Mouse (Mus musculus) left cerebral cortex, postnatal 14 days (tissue): ENCODE measurements around the gene Gm1553. TPM values are rescaled to one million over a fixed set of nuclear protein-coding genes. Genes with fewer than 3 reads are reported as not detected.

Experiments used
- DNase-seq, 2 experiments: peaks; one replicate each; pipeline ENCODE4 v3.0.0; 2021 to 2022; ENCODE audit warnings: low spot score in 2 of 2, mixed read lengths in 1 of 2
- intact Hi-C: fragments of 180-260 bp; cut with DNase I; formaldehyde crosslinking; loops from one replicate; pipeline ENCODE4 v1.15.1; 2025
- long read RNA-seq, 2 experiments: library from polyadenylated mRNA; stranded (forward); transcript quantifications; one replicate each; pipeline ENCODE4 v2.0.0; 2021
- total RNA-seq, 2 experiments: library from RNA; stranded (reverse); gene quantifications; 2 replicates each; pipeline ENCODE4 v1.2.3; 2021

Gene Gm1553
- not detected for total RNA-seq
- long read RNA-seq, experiment 1: 0 reads
- long read RNA-seq, experiment 2: 0 reads

GRCm38 (mm10) chr10:82492518-82492917 lies at the start of gene Gm1553:
Gm1553 (minus strand) TSS chr10:82492618.
- DNase-seq: no peak
- intact Hi-C loops: no loop called here

Other genes with a start within 250 kb of the Gm1553 start
- under 1 TPM in 1 of 2 experiments, not detected in 1; 0.02 TPM for gene 4932415D10Rik, start 176.0 kb downstream of the Gm1553 start, total RNA-seq
- gene Gm4924, start 138.4 kb downstream of the Gm1553 start, total RNA-seq: 1 to 10 TPM; 5.1 to 9.2 TPM
- 10 to 100 TPM; 19.2 to 21.7 TPM for gene 1190007I07Rik, start 130.6 kb upstream of the Gm1553 start, total RNA-seq
- 10 to 100 TPM; 72.6 to 75.1 TPM for gene Tdg, start 137.2 kb upstream of the Gm1553 start, total RNA-seq
- 1 to 10 TPM; 9.1 to 9.4 TPM for gene Glt8d2, start 198.0 kb upstream of the Gm1553 start, total RNA-seq
- gene Hcfc2, start 203.5 kb upstream of the Gm1553 start, total RNA-seq: 10 to 100 TPM; 33.0 to 36.3 TPM